Mouse (Mus musculus) adrenal gland, postnatal 14 days (tissue): ENCODE results near the gene Hist1h3a. TPM values are rescaled to one million over a fixed set of nuclear protein-coding genes. Genes with fewer than 3 reads are reported as not detected.

ENCODE experiments used
- microRNA-seq, 2 experiments: library from miRNA; unstranded; fragments of <30 nt; microRNA quantifications; one replicate each; pipeline ENCODE4 v1.2.0; 2021
- total RNA-seq: library from RNA; stranded (reverse); gene quantifications from 2 replicates; pipeline ENCODE4 v1.2.3, GENCODE M21; 2021

Hist1h3a gene
- total RNA-seq, 1 experiment from 2014 or later: 216 TPM

Small RNA genes within 50 kb of the gene (microRNA-seq; reads per million reads assigned to microRNA genes)
- gene Gm44314 (0 reads per million in 2 experiments), gene Gm44484 (0 reads per million in 2 experiments)

Other genes starting within 250 kb of the Hist1h3a start
- gene Hist1h4h, start 231.3 kb downstream of the Hist1h3a start, total RNA-seq: 699 and 771 TPM in 2 replicates
- 182 and 192 TPM in 2 replicates for gene Hist1h2af, start 228.5 kb downstream of the Hist1h3a start, total RNA-seq
- gene Hist1h3g, start 227.0 kb downstream of the Hist1h3a start, total RNA-seq: 64.2 and 80.0 TPM in 2 replicates
- 18.0 and 26.2 TPM in 2 replicates for gene Hist1h2bh, start 219.0 kb downstream of the Hist1h3a start, total RNA-seq
- 72.3 and 84.2 TPM in 2 replicates for gene Hist1h3f, start 218.3 kb downstream of the Hist1h3a start, total RNA-seq
- 307 and 382 TPM in 2 replicates for gene Hist1h4f, start 210.7 kb downstream of the Hist1h3a start, total RNA-seq
- gene Hist1h1d, start 209.1 kb downstream of the Hist1h3a start, total RNA-seq: 19.2 and 24.2 TPM in 2 replicates
- gene Hist1h3e, start 200.0 kb downstream of the Hist1h3a start, total RNA-seq: 184 TPM in 2 replicates
- gene Hist1h2ae, start 191.2 kb downstream of the Hist1h3a start, total RNA-seq: 28.8 and 36.1 TPM in 2 replicates
- 288 and 319 TPM in 2 replicates for gene Hist1h2bg, start 191.0 kb downstream of the Hist1h3a start, total RNA-seq
- gene Hist1h2bf, start 188.2 kb downstream of the Hist1h3a start, total RNA-seq: 127 and 167 TPM in 2 replicates
- 12.6 and 14.1 TPM in 2 replicates for gene Hist1h2ad, start 188.0 kb downstream of the Hist1h3a start, total RNA-seq
- 27.2 and 39.2 TPM in 2 replicates for gene Hist1h3d, start 186.6 kb downstream of the Hist1h3a start, total RNA-seq
- 250 and 265 TPM in 2 replicates for gene Hist1h4d, start 180.8 kb downstream of the Hist1h3a start, total RNA-seq
- 22.3 and 25.1 TPM in 2 replicates for gene Hist1h2be, start 141.3 kb downstream of the Hist1h3a start, total RNA-seq
- gene Hist1h1e, start 139.8 kb downstream of the Hist1h3a start, total RNA-seq: 139 and 157 TPM in 2 replicates
- gene Hist1h2ac, start 78.4 kb downstream of the Hist1h3a start, total RNA-seq: 6.6 and 8.0 TPM in 2 replicates
- gene Hist1h2bc, start 78.2 kb downstream of the Hist1h3a start, total RNA-seq: 84.6 and 133 TPM in 2 replicates
- 0.37 and 0.83 TPM in 2 replicates for gene Hist1h1t, start 66.6 kb downstream of the Hist1h3a start, total RNA-seq
- 161 and 165 TPM in 2 replicates for gene Hist1h4c, start 63.9 kb downstream of the Hist1h3a start, total RNA-seq
- 29.0 and 39.1 TPM in 2 replicates for gene Hfe, start 51.5 kb downstream of the Hist1h3a start, total RNA-seq
- gene Hist1h1c, start 23.6 kb downstream of the Hist1h3a start, total RNA-seq: 300 and 304 TPM in 2 replicates
- 82.5 and 109 TPM in 2 replicates for gene Hist1h3c, start 16.8 kb downstream of the Hist1h3a start, total RNA-seq
- 125 and 171 TPM in 2 replicates for gene Hist1h2bb, start 15.7 kb downstream of the Hist1h3a start, total RNA-seq
- gene Hist1h2ab, start 11.3 kb downstream of the Hist1h3a start, total RNA-seq: 157 and 198 TPM in 2 replicates
- 247 and 351 TPM in 2 replicates for gene Hist1h3b, start 10.1 kb downstream of the Hist1h3a start, total RNA-seq
- gene Hist1h4b, start 5.4 kb downstream of the Hist1h3a start, total RNA-seq: 217 and 308 TPM in 2 replicates
- 164 and 198 TPM in 2 replicates for gene Hist1h4a, start 1.2 kb downstream of the Hist1h3a start, total RNA-seq
- gene Hist1h1a, start 1.3 kb upstream of the Hist1h3a start, total RNA-seq: 172 and 219 TPM in 2 replicates
- not detected in 2 replicates for gene Trim38, start 7.5 kb upstream of the Hist1h3a start, total RNA-seq
- gene Slc17a2, start 44.6 kb upstream of the Hist1h3a start, total RNA-seq: 0.68 and 12.9 TPM in 2 replicates
- 0.38 and 4.4 TPM in 2 replicates for gene Slc17a3, start 77.0 kb upstream of the Hist1h3a start, total RNA-seq
- gene Slc17a1, start 105.4 kb upstream of the Hist1h3a start, total RNA-seq: 1.1 TPM in 1 of 2 replicates, not detected in the other
- gene Slc17a4, start 152.6 kb upstream of the Hist1h3a start, total RNA-seq: 0.45 and 4.8 TPM in 2 replicates
- gene Hist1h2ba, start 171.8 kb upstream of the Hist1h3a start, total RNA-seq: not detected in 2 replicates
- not detected in 2 replicates for gene Hist1h2aa, start 172.1 kb upstream of the Hist1h3a start, total RNA-seq
- 2.7 and 2.9 TPM in 2 replicates for gene Scgn, start 228.8 kb upstream of the Hist1h3a start, total RNA-seq